Mouse (Mus musculus) heart, postnatal 10 days (tissue): ENCODE data around the gene Cd34. TPM values are rescaled to one million over a fixed set of nuclear protein-coding genes. Genes with fewer than 3 reads are reported as not detected.

Experiments used
- DNase-seq, 2 experiments: peaks; one replicate each; pipeline ENCODE4 v3.0.0; 2021
- intact Hi-C: fragments of 180-260 bp; cut with DNase I; formaldehyde crosslinking; loops from one replicate; pipeline ENCODE4 v1.15.1; 2025
- total RNA-seq, 2 experiments: library from RNA; stranded (reverse); gene quantifications; 2 replicates each; pipeline ENCODE4 v1.2.3; 2021

Gene Cd34
- 100 to 1,000 TPM; 289 to 314 TPM for total RNA-seq

DNA sequence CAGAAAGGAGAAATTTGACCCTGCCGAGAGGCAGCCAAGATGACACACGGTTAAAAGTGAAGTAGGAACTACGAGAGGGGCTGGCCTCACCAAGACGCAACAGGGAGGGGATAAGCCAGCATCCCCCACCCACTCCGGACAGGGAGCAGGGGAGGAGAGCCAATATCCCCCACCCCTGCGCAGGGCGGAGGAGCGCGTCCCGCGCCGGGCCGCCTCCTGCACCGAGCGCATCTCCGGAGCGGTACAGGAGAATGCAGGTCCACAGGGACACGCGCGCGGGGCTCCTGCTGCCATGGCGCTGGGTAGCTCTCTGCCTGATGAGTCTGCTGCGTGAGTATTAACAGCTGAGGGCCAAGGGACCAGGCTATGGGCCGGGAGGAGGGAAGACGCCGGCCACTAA is at the start of gene Cd34:
Gene Cd34, plus strand, starts transcription at position 105 of the 400 bp plus-strand sequence.
- peak; percentile 84 to 86 for DNase-seq
- intact Hi-C loops = no loop called here

GRCm38 (mm10) chr1:194894513-194894912 is 44.1 kb upstream of the Cd34 start:
- intact Hi-C loops = no loop called here
- no peak for DNase-seq

DNA sequence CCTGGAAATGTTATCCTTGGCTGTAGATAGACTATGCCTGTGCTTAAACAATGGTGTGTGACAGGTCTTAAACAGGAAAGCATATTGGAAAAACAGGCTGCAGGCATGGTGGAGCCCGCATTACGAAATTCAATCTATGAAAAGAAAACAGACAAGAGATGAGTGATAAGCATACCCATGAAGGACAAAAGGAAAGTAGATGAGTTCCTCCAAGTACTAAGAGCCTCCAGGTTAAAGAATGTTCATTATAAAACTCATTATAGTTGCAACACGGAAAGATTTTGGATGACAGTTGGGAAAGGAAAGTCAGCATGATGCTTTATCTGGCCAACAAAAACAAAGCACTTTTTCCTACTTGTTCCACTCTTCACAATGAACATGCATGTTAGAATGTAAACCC is 43.3 kb upstream of the Cd34 start:
- intact Hi-C loops = no loop called here

DNA sequence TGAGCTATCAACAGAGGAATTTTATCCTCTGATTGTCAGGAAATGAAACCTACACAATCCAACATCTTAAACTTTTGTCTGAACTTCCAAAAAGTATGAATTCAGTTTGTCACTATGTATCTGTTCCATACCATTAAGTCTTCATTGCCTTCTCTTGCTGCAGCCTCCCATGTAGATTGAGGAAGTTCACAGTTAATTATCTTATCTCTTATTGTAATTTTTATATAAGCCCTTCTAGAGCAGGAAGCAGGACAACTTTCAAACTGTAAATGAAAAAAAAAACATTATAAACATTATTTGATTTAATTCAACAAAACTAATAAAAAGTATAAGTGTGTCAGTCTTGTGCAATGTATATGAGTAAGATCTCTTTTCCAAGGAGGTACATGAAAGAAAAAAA is 37.5 kb upstream of the Cd34 start:
- no peak for DNase-seq
- intact Hi-C loops = no loop called here

More for the DNA sequence above, 43.3 kb upstream of the Cd34 start:
- DNase-seq = no peak

- intact Hi-C loops = no loop called here
- no peak for DNase-seq
These were observed 36.8 kb upstream of the Cd34 start for GRCm38 (mm10) chr1:194901826-194902225.

DNA sequence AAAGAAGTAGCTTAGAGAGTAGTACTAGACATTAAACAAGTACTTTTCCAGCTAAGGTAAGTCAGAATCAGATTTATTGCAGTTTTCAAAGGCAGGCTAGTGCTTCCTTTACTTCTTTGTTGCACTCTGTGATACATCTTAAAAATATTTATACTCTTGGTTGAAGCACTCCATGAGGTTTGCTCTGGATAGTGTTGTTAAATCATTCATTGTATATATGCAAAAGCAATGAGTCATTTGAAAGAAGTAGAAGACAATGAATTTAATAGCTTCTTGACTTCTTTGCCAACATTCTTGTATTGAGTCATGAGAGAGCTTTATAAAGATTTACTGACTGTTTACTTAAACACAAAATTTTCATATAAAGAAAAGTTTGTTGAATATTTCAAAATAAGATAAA is 29.7 kb upstream of the Cd34 start:
- DNase-seq = no peak
- intact Hi-C loops = no loop called here

DNA sequence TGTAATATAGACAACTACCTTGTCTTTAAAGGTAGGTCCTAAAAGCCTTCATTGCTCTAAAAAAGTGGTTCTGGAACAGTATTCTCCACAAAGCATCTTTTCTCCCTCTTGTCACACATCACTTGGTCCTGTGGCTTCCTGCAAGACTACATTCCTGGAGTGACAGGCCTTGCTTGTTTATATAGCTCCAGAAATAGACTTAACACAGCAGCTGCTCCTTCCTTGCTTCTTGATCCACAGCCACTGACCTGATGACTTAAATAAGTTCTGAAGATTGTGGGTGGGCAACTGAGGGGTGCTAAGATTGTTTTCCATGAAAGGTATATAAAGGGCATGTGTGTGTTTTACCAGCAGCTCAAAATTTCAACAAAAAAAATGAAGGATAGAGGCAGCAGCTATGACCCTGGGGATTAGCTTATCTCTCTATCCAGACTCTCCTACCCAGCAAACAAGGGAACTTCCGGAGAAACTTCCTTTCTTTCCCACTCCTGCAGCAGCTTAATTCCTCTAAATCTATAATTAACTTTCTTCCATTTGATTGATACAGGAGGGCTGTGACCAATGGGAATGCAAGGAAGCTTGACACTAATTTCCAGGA is 12.8 kb upstream of the Cd34 start:
- peak in 1 of 2 experiments; percentile 21 for DNase-seq
- intact Hi-C loops = loop anchor here (2.0 kb wide), 1 partner anchor 15 kb away; no protein-coding TSS in a partner anchor

GRCm38 (mm10) chr1:194927887-194928286 is 10.7 kb upstream of the Cd34 start:
- intact Hi-C loops = loop anchor here (2.0 kb wide), 1 partner anchor 17 kb away; no protein-coding TSS in a partner anchor
- DNase-seq = peak; percentile 75 to 76

GRCm38 (mm10) chr1:194929275-194929971 is 9.2 kb upstream of the Cd34 start:
- peak; percentile 36 to 42 for DNase-seq
- intact Hi-C loops = no loop called here

DNA sequence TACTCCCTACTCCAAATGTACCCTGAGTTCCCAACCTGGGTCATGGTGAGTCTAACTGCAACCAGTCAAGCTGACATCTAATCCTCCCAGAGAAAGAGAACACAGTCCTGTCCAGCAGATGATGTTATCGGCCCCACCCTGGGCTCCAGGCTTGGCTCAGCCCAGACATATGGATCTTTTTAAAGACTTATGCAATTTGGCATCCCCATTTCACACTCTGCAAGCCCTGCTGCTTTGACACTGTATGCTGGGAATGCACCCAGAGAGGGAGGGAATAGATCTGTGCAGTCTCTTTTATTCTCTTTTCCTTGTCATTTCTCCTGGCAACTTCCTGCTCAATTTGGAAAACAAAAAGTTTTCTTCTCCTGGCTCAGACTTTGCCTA is 8.7 kb upstream of the Cd34 start:
- intact Hi-C loops = no loop called here
- peak; percentile 70 to 73 for DNase-seq

DNA sequence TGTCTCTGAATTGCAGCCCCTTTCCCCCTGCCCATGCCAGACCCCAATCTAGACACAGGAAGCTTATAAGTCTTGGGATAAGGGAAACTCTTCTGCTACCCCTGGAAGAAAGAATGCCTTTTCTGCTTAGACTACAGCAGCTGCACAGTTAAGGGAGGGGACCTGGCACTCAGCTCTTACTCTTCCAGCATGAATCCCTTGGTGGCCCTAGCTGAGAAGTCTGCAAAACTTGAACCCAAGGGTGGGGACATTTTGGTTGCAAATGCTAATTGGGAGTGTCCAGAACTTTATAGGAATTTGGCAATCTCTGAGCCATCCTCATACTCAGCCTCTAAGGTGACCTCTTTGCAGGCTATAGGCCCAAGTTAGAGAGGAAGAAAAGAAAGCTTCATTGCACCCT is 7.9 kb upstream of the Cd34 start:
- peak; percentile 56 to 58 for DNase-seq
- intact Hi-C loops = no loop called here

- intact Hi-C loops = no loop called here
- no peak for DNase-seq
These were observed 3.3 kb upstream of the Cd34 start for GRCm38 (mm10) chr1:194935351-194935750.

DNA sequence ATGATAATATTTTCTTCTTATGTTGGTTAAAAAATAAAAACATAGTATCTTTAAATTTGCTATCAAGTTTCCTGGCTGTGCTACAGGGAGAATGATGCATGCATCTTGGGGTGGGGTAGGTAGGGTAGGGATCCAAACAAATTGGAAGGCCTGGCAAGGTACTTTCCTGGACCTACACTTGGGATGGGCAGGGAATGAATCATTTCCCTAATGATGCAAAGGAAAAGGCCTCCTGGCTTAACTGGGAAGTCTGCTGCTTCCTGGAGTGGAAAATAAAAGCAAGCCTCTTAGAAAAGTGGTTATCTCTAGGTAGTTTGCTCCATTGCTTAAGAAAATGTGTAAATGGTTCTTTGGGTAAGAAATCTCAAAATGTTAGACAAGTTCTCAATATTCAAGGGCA is 2.9 kb downstream of the Cd34 start:
- intact Hi-C loops = no loop called here
- DNase-seq = no peak

DNA sequence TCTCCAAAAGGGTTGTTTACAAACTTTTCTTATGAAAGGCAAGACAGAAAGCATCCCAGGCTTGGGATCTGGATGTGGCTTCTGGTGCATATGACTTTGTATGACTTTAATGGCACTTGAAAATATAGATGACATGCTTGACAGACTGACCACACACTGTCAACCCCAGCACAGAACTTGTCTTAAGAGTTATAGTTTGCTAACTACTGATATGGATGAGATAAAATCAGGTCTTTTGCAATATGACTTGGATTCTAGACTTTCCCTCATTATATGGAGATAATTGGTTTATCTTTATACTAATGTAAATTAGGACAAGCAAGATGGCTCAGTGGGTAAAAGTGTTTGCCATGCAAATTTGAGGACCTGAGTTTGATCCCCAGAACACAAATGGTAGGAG is 4.3 kb downstream of the Cd34 start:
- no peak for DNase-seq
- intact Hi-C loops = no loop called here

DNA sequence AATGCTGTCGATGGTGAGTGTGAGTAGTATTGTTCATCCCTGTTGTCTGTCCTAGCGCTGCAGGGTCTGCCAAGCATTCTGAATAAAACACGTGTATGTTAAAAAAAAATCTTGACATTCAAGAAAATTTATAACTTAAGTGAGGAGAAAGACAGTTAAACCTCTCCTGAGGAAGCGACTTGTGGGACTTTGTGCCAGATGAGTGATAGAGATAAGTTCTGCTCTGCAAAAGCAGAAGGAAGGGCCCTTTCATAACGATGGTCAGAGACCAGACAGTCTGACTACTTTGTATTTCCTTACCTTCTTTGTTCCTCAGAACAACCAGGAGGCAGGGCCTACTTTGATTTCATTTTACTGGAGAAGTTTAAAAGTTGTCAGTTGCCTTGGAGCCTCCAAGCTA is 4.9 kb downstream of the Cd34 start:
- no peak for DNase-seq
- intact Hi-C loops = no loop called here

DNA sequence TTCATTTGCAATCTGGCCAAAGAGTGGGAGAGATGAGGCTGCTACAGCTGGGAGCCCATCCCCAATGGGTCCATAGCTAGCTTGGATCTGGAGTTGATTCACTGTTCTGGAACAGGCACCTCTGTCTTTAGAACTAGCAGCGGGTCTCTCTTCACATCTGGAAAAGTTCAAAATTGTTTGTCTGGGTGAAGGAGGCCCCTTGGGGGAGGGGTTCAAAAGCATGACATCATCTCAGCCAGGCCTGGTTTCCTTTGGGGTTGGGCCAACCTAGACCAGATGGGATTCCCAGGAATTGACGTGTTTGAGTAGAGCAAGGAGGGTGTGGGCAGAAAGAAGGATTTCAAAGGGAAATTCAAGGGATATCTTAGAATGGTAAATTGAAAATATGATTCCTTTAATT is 6.8 kb downstream of the Cd34 start:
- intact Hi-C loops = no loop called here
- peak; percentile 84 to 88 for DNase-seq

DNA sequence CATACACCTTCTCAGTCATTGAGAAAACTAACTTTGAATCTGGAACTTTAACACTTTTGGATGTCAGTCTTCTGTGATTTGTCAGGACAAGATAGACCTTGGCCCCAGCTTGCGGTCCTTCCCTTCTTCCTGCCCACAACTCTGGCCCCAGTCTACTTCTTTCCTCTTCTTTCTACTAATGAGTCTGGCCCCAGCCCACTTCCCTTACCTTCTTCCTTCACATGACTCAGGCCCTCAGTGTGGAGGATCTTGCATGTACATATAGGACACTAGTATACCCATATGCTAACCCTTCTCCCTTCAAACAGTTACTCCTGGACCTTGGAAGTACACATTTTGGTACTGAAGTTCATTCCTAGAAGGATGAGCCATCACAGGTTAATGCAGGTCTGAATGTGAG is 7.8 kb downstream of the Cd34 start:
- DNase-seq = no peak
- intact Hi-C loops = no loop called here

GRCm38 (mm10) chr1:194950913-194951312 is 12.3 kb downstream of the Cd34 start:
- peak in 1 of 2 experiments; percentile 54 for DNase-seq
- intact Hi-C loops = loop anchor here (1.0 to 10.0 kb wide), 2 partner anchors 72 to 326 kb away; no protein-coding TSS in a partner anchor

GRCm38 (mm10) chr1:194952891-194953290 is 14.3 kb downstream of the Cd34 start:
- intact Hi-C loops = loop anchor here (2.0 to 10.0 kb wide), 2 partner anchors 114 to 328 kb away; no protein-coding TSS in a partner anchor
- DNase-seq = no peak

DNA sequence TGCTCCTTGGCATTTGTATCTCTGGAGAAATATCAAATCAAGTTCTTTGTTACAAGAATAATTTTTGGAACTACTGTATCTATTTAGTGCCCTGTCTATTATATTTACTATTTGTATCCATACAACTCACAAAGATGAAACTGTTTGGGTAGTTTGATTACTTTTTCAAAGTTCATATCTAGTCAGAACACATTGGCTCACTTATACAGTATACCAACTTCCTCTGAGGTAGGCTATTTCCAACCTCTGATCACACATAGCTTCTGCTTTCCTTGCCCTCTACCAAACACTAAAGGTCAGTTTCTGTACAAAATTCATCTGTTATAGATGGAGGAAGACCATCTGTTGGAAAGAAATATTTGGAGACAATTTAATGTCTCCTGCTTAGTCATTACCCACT is 16.1 kb downstream of the Cd34 start:
- intact Hi-C loops = loop anchor here (10.0 kb wide), 1 partner anchor 330 kb away; no protein-coding TSS in a partner anchor
- no peak for DNase-seq

- no peak for DNase-seq
These were observed 17.1 kb downstream of the Cd34 start for GRCm38 (mm10) chr1:194955749-194956148.

DNA sequence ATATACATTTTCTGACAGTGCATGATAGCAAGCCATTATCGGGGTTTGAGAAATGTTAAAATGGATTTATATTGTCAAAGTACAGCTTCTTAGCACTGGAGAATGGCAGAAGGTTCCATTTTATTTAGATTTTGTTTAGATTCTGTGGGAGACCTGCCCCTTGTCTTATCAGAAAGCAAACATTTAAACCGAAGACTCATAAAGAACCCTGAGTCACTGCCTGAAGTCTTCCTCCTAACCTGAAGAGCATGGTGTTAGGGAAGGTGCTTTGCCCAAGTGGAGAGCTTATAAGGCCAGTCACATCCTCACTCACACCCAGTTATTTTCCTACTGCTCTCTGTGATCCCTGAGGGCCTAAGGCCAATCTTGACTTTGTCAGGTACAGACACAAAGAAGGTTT is 18.4 kb downstream of the Cd34 start:
- no peak for DNase-seq
- intact Hi-C loops = loop anchor here (10.0 kb wide), 1 partner anchor 332 kb away; no protein-coding TSS in a partner anchor

More at GRCm38 (mm10) chr1:194955749-194956148, 17.1 kb downstream of the Cd34 start:
- intact Hi-C loops = loop anchor here (10.0 kb wide), 1 partner anchor 331 kb away; no protein-coding TSS in a partner anchor
